Comparison of ENCODE assay signal across 8 mouse cellular contexts in genomic region chr10:60124078-60124477, GRCm38 (mm10). TPM values are rescaled to one million over a fixed set of nuclear protein-coding genes. Genes with fewer than 3 reads are reported as not detected.
DNase-seq lines count a peak whose midpoint lies in the region; ATAC-seq and TF ChIP-seq lines count a peak whose summit lies in the region.

No protein-coding gene starts in this region.

- no peak overlapping the region for H3K4me3 ChIP-seq in kidney, postnatal 0 days (replicated peaks; ENCODE audit: low read depth, low read length)
- no peak overlapping the region for H3K4me3 ChIP-seq in kidney, embryonic 14.5 days (ENCODE audit: low read length)
- H3K4me3 ChIP-seq in ES-E14 (ENCODE audit: insufficient read depth in 1 of 2, low read depth in 1 of 2, low read length in 2 of 2, poor library complexity in 1 of 2, severe bottlenecking in 1 of 2): no peak overlapping the region

- peak; percentile 37 for DNase-seq in adrenal gland, postnatal 10 days
- no peak for DNase-seq in adrenal gland, adult 2 months
- no peak for DNase-seq in kidney, postnatal 0 days (ENCODE audit: low spot score)
- DNase-seq in ES-E14 (ENCODE audit: low read depth, low spot score): peak; percentile 67
- DNase-seq in lung, postnatal 14 days: peak; percentile 34
- no peak for DNase-seq in neural tube, embryonic 10.5 days (ENCODE audit: extremely low spot score, low spot score)
- no peak for DNase-seq in urinary bladder, adult 18-20 months (ENCODE audit: low spot score in 2 of 2)

- ATAC-seq in kidney, postnatal 0 days (replicated peaks; ENCODE audit: low FRiP score, low read depth): no peak
- ATAC-seq in kidney, embryonic 14.5 days (ENCODE audit: low FRiP score, low TSS enrichment): no peak

- H3K9ac ChIP-seq in kidney, postnatal 0 days (ENCODE audit: low read depth, low read length): no peak overlapping the region
- H3K9ac ChIP-seq in kidney, embryonic 14.5 days (ENCODE audit: low read depth, low read length): no peak overlapping the region
- H3K9ac ChIP-seq in ES-E14 (ENCODE audit: insufficient read depth, low read depth, low read length, poor library complexity, severe bottlenecking): no peak overlapping the region

- H3K4me2 ChIP-seq in kidney, postnatal 0 days (ENCODE audit: low read length): no peak overlapping the region
- no peak overlapping the region for H3K4me2 ChIP-seq in kidney, embryonic 14.5 days (replicated peaks; ENCODE audit: low read depth, low read length)

- WGBS in kidney, postnatal 0 days: 68% methylated on average over 6 of the region's 6 CpGs
- 65% methylated on average over 6 of the region's 6 CpGs for WGBS in kidney, embryonic 14.5 days

- no peak overlapping the region for H3K27ac ChIP-seq in kidney, postnatal 0 days
- no peak overlapping the region for H3K27ac ChIP-seq in kidney, embryonic 14.5 days (ENCODE audit: low read depth, low read length)
- no peak overlapping the region for H3K27ac ChIP-seq in ES-E14 (ENCODE audit: insufficient read depth, low read depth, low read length, poor library complexity, severe bottlenecking)

- H3K27me3 ChIP-seq in kidney, postnatal 0 days (ENCODE audit: insufficient read depth, low read length): no peaks in the 10 kb centered on the region
- H3K27me3 ChIP-seq in kidney, embryonic 14.5 days (ENCODE audit: control insufficient read depth, insufficient read depth, low read length): no peaks in the 10 kb centered on the region

- H3K9me3 ChIP-seq in kidney, postnatal 0 days (replicated peaks; ENCODE audit: low read length): no peaks in the 10 kb centered on the region
- no peaks in the 10 kb centered on the region for H3K9me3 ChIP-seq in kidney, embryonic 14.5 days (ENCODE audit: control insufficient read depth, low read length)
- no peaks in the 10 kb centered on the region for H3K9me3 ChIP-seq in ES-E14 (ENCODE audit: control insufficient read depth, insufficient read depth, low read depth, low read length)

- peak; percentile 63 for TF ChIP-seq CTCF in kidney, postnatal 0 days (IDR thresholded peaks at IDR 0.05; ENCODE audit: low read depth)

- H3K4me1 ChIP-seq in kidney, postnatal 0 days (replicated peaks; ENCODE audit: insufficient read depth, low read length): no peaks in the 10 kb centered on the region
- H3K4me1 ChIP-seq in kidney, embryonic 14.5 days (ENCODE audit: control insufficient read depth, insufficient read depth, low read length): no peaks in the 10 kb centered on the region
- peaks cover 0 to 14% of the 10 kb centered on the region in 2 experiments; a peak in 2 of 4 replicates for H3K4me1 ChIP-seq in ES-E14 (ENCODE audit: control insufficient read depth in 2 of 2, insufficient read depth in 2 of 2, low read length in 2 of 2, poor library complexity in 1 of 2)

- H3K36me3 ChIP-seq in kidney, postnatal 0 days (ENCODE audit: insufficient read depth, low read length): no peaks in the 10 kb centered on the region
- 0 out of 2 replicates have a peak, but pooled peaks cover 3% of the 10 kb centered on the region for H3K36me3 ChIP-seq in kidney, embryonic 14.5 days (ENCODE audit: control insufficient read depth, insufficient read depth, low read length)
- H3K36me3 ChIP-seq in ES-E14 (ENCODE audit: control insufficient read depth, insufficient read depth, low read length, poor library complexity, severe bottlenecking): no peaks in the 10 kb centered on the region

- in situ Hi-C loops in ES-E14 (cut with MboI; ENCODE audit: low sequenced_read_pairs in 2 of 2, unreplicated experiment in 2 of 2): no loop called here

TF ChIP-seq in ES-E14, 5 proteins besides CTCF, POLR2A, EP300 and RAD21:
- TF ChIP-seq ZC3H11A (IDR thresholded peaks at IDR 0.05; ENCODE audit: borderline replicate concordance, low read depth, low read length) (no peak), MAFK (IDR thresholded peaks at IDR 0.05; ENCODE audit: insufficient read depth, low read depth, low read length) (no peak), ZNF384 (IDR thresholded peaks at IDR 0.05; ENCODE audit: low read depth, low read length) (no peak), HCFC1 (IDR thresholded peaks at IDR 0.05; ENCODE audit: borderline replicate concordance, insufficient read depth, low read length) (no peak), CHD2 (IDR thresholded peaks at IDR 0.05; ENCODE audit: low read depth, low read length) (no peak)

RNA-seq across cellular contexts. Expression of gene Spock2, which starts 18.1 kb away (rescaled TPM):
- total RNA-seq in adrenal gland, postnatal 10 days (2021): 10 to 100 TPM; 32.9 to 37.8 TPM
- total RNA-seq in adrenal gland, adult 2 months (2021): 10 to 100 TPM; 34.8 to 59.0 TPM
- polyA plus RNA-seq in adrenal gland, adult 2 months (2012; rRNA removed): 21.8 and 22.9 TPM in 2 replicates
- polyA plus RNA-seq in kidney, postnatal 0 days (2015; fragmentation: Nextera tagmentation; extraction: Ambion mirVana): 22.0 and 24.2 TPM in 2 replicates
- polyA plus RNA-seq in kidney, embryonic 14.5 days (2014; fragmentation: Nextera tagmentation; extraction: Ambion mirVana): 35.7 and 51.3 TPM in 2 replicates
- total RNA-seq in ES-E14 (2012; rRNA removed): 4.1 and 6.7 TPM in 2 replicates

Comparison
In these comparisons a context has a peak if more than half of its experiments do, and no peak if none do; other contexts are left out.
1. DNase-seq: peak in adrenal gland, postnatal 10 days (single experiment), ES-E14 (single experiment) and lung, postnatal 14 days (single experiment); none in adrenal gland, adult 2 months (single experiment), kidney, postnatal 0 days (single experiment), neural tube, embryonic 10.5 days (single experiment) and urinary bladder, adult 18-20 months (0 of 2).